Mouse (Mus musculus) bone marrow, adult 2 months (tissue): ENCODE measurements around the gene Sipa1l3.

Source experiments
- CTCF ChIP-seq: fragments of 200-500 bp; IDR thresholded peaks from 2 replicates; pipeline ENCODE4 v1.5.1; 2011; ENCODE audit warnings: low read length, control low read depth; ENCODE audit not compliant: control insufficient read depth, insufficient read depth
- POLR2A ChIP-seq: fragments of 200-500 bp; IDR thresholded peaks from 2 replicates; pipeline ENCODE4 v1.6.1; 2011; ENCODE audit warnings: low read depth, mild to moderate bottlenecking, control low read depth, low read length, borderline replicate concordance; ENCODE audit not compliant: control insufficient read depth

DNA sequence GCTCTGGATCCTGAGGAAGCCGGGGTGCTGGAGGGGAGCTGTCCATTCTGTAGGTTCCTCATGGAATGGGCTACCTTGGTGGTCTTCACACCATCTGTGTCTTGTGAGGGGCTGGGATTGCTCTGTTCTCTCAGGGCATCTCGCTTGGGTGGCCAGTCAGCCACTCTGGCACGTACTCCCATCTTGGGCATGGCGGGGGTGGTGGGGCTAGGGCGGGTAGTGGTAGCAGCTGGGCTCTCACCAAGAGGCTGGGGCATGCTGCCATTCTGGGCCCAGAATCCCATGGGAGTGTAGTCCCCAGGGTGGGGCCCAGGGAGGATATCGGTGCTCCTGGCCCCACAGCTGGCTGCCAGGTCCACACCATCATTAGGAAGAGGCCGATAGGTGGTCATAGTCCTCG is 118.0 kb downstream of the Sipa1l3 start:
- TF ChIP-seq POLR2A, result no peak
- no peak for TF ChIP-seq CTCF
